ENCODE assay signal across 8 mouse cellular contexts in genomic region chr8:22399285-22399880, GRCm38 (mm10). TPM values are rescaled to one million over a fixed set of nuclear protein-coding genes. Genes with fewer than 3 reads are reported as not detected.
A peak's percentile ranks its signal among the peaks of the same experiment; 100 is the strongest.
DNase-seq lines count a peak whose midpoint lies in the region; ATAC-seq and TF ChIP-seq lines count a peak whose summit lies in the region.

No protein-coding gene starts in this region.

- ATAC-seq in frontal cortex, adult (ENCODE audit: low TSS enrichment), result peak; percentile 5; the same call in 1 of the 2 replicates
- ATAC-seq in forebrain, embryonic 14.5 days, result no peak
- no peak for ATAC-seq in liver, embryonic 11.5 days (replicated peaks; ENCODE audit: low FRiP score)
- no peak for ATAC-seq in erythroid progenitor cell, adult 5-6 weeks (replicated peaks; ENCODE audit: low FRiP score, poor library complexity, severe bottlenecking)

- no peak for DNase-seq in frontal cortex, postnatal 14 days (ENCODE audit: low spot score in 2 of 2)
- no peak for DNase-seq in forebrain, embryonic 14.5 days (ENCODE audit: low spot score)
- DNase-seq in liver, embryonic 11.5 days (ENCODE audit: low spot score), result no peak
- DNase-seq in gastrocnemius, postnatal 10 days, result no peak
- no peak for DNase-seq in layer of hippocampus, postnatal 25 days (ENCODE audit: extremely low spot score in 1 of 2, low spot score in 1 of 2)

- H3K9me3 ChIP-seq in E14TG2a.4 (ENCODE audit: low read length), result no peaks in the 10 kb centered on the region
- H3K9me3 ChIP-seq in forebrain, embryonic 14.5 days (replicated peaks; ENCODE audit: control insufficient read depth, low read length), result no peaks in the 10 kb centered on the region
- H3K9me3 ChIP-seq in liver, embryonic 11.5 days (ENCODE audit: control insufficient read depth, low read length), result no peaks in the 10 kb centered on the region

- peak overlapping the region; percentile 92 for H3K4me3 ChIP-seq in E14TG2a.4 (replicated peaks; ENCODE audit: low read length)
- H3K4me3 ChIP-seq in forebrain, embryonic 14.5 days (ENCODE audit: low read depth, low read length), result peak overlapping the region; percentile 73; the same call in 1 of the 2 replicates
- H3K4me3 ChIP-seq in liver, embryonic 11.5 days (ENCODE audit: low read depth, low read length), result peak overlapping the region; percentile 86

- no peak overlapping the region for H3K27ac ChIP-seq in forebrain, embryonic 14.5 days (ENCODE audit: low read depth, low read length)
- no peak overlapping the region for H3K27ac ChIP-seq in liver, embryonic 11.5 days (ENCODE audit: low read depth, low read length)

- peaks cover 14% of the 10 kb centered on the region for H3K36me3 ChIP-seq in E14TG2a.4 (ENCODE audit: insufficient read depth, low read length)
- no peaks in the 10 kb centered on the region for H3K36me3 ChIP-seq in forebrain, embryonic 14.5 days (ENCODE audit: control insufficient read depth, insufficient read depth, low read length)
- peaks cover 2% of the 10 kb centered on the region; the same call in 1 of the 2 replicates for H3K36me3 ChIP-seq in liver, embryonic 11.5 days (ENCODE audit: control insufficient read depth, insufficient read depth, low read length)

- no peaks in the 10 kb centered on the region for H3K27me3 ChIP-seq in E14TG2a.4 (ENCODE audit: insufficient read depth, low read length)
- no peaks in the 10 kb centered on the region for H3K27me3 ChIP-seq in forebrain, embryonic 14.5 days (replicated peaks; ENCODE audit: control insufficient read depth, insufficient read depth, low read length)
- no peaks in the 10 kb centered on the region for H3K27me3 ChIP-seq in liver, embryonic 11.5 days (replicated peaks; ENCODE audit: control insufficient read depth, insufficient read depth, low read length)

- H3K4me1 ChIP-seq in E14TG2a.4 (replicated peaks; ENCODE audit: low read depth, low read length), result peaks cover 31% of the 10 kb centered on the region
- no peaks in the 10 kb centered on the region for H3K4me1 ChIP-seq in forebrain, embryonic 14.5 days (ENCODE audit: control insufficient read depth, insufficient read depth, low read length)
- peaks cover 10% of the 10 kb centered on the region; the same call in 1 of the 2 replicates for H3K4me1 ChIP-seq in liver, embryonic 11.5 days (replicated peaks; ENCODE audit: control insufficient read depth, insufficient read depth, low read length)

- H3K4me2 ChIP-seq in forebrain, embryonic 14.5 days (ENCODE audit: low read length), result peak overlapping the region; percentile 77
- H3K4me2 ChIP-seq in liver, embryonic 11.5 days, result peak overlapping the region; percentile 87

- H3K9ac ChIP-seq in forebrain, embryonic 14.5 days (ENCODE audit: low read length), result peak overlapping the region; percentile 78; the same call in 1 of the 2 replicates
- no peak overlapping the region for H3K9ac ChIP-seq in liver, embryonic 11.5 days (ENCODE audit: low read depth, low read length)

- peak; percentile 23; the same call in 1 of the 2 replicates for TF ChIP-seq CTCF in E14TG2a.4 (conservative IDR thresholded peaks at IDR 0.05; ENCODE audit: low read length)

- WGBS in forebrain, embryonic 14.5 days, result 87% methylated on average over 8 of the region's 8 CpGs
- 78% methylated on average over 8 of the region's 8 CpGs for WGBS in liver, embryonic 11.5 days

RNA-seq across cellular contexts. Expression of gene Slc25a15, which starts 1.0 kb away (rescaled TPM):
- 8.3 and 8.4 TPM in 2 replicates for polyA plus RNA-seq in forebrain, embryonic 14.5 days (2014; fragmentation: Nextera tagmentation; extraction: Ambion mirVana)
- polyA plus RNA-seq in liver, embryonic 11.5 days (2014; fragmentation: Nextera tagmentation; extraction: Ambion mirVana), result 36.0 TPM in 2 replicates
- 1.1 and 2.1 TPM in 2 replicates for total RNA-seq in erythroid progenitor cell, adult 5-6 weeks (2015; ENCODE audit: low replicate concordance)
- total RNA-seq in erythroid progenitor cell, adult 5-6 weeks (2017; ENCODE audit: low replicate concordance), result 0.38 and 1.9 TPM in 2 replicates
- total RNA-seq in gastrocnemius, postnatal 10 days (2021), result 10 to 100 TPM; 12.5 to 13.4 TPM
- 10 to 100 TPM; 10.9 to 11.0 TPM for total RNA-seq in layer of hippocampus, postnatal 25 days (2021)

RNA-seq across cellular contexts. Expression of gene Mrps31, which starts 11.8 kb away (rescaled TPM):
- 37.3 and 37.9 TPM in 2 replicates for polyA plus RNA-seq in forebrain, embryonic 14.5 days (2014; fragmentation: Nextera tagmentation; extraction: Ambion mirVana)
- polyA plus RNA-seq in liver, embryonic 11.5 days (2014; fragmentation: Nextera tagmentation; extraction: Ambion mirVana), result 44.0 and 46.8 TPM in 2 replicates
- 7.6 and 10.1 TPM in 2 replicates for total RNA-seq in erythroid progenitor cell, adult 5-6 weeks (2015; ENCODE audit: low replicate concordance)
- total RNA-seq in erythroid progenitor cell, adult 5-6 weeks (2017; ENCODE audit: low replicate concordance), result 8.5 and 11.0 TPM in 2 replicates
- 10 to 100 TPM; 35.3 to 41.6 TPM for total RNA-seq in gastrocnemius, postnatal 10 days (2021)
- total RNA-seq in layer of hippocampus, postnatal 25 days (2021), result 10 to 100 TPM; 21.0 to 25.4 TPM
